Mouse (Mus musculus): ENCODE results near the gene Tent5b.
"Not testable (repeated sequence)": the region's sequence is repeated elsewhere in the genome, so short reads cannot be mapped to it uniquely, and the experiment has no call there.

Tent5b gene

DNA sequence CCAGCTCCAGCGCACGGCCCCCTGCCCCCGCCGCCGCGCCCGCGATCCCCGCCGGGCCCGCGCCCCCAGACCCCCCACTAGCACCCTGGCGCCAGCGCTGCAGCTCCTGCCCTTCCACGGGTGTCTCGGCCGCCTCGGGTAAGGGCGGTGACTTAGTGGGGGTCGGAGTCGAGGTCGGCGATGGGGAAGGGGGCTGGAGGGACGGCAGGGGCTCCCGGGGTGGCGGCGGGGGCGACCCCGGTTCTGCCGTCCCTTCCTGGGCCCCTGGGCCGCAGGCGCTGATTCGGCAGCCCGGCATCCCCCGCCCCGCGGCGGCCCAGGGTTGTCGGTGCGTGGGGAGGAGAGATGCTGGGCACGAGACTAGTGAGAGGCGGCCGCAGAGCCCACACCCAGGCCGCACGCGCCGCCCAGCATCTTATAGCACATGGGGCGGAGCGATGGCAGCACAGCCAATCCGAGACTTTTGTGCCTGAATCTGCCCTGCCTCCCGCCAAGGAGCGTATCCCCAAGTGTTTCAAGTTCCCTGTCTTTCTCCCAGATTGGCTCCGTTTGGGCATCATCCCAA lies 18.3 kb downstream of the Tent5b start, which contains the start of gene Trnp1:
Gene Trnp1 (minus strand): TSS at position 391 of the 565 bp plus-strand sequence.
- peak; percentile 75 for DNase-seq (ENCODE audit: low read depth, low spot score)

DNA sequence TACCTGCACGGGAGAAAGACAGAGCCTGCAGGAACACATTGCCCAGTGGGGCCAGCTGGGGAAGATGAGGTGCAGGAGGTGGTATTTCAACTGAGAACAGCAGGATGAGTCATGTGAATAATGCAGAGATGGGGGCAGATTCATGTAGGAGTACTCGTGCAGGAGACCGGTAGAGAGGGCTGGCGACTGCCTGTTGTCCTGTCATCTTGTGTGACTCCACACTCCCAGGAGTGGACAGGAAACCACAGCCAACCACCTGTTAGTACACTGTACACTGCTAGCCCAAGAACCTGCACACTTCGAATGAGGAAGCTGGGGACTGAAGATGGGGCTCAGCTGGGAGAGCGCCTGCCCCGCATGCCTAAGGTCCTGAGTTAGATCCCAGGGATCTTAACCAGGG lies 21.6 kb downstream of the Tent5b start:
- DNase-seq (ENCODE audit: low read depth, low spot score), result no peak

DNA sequence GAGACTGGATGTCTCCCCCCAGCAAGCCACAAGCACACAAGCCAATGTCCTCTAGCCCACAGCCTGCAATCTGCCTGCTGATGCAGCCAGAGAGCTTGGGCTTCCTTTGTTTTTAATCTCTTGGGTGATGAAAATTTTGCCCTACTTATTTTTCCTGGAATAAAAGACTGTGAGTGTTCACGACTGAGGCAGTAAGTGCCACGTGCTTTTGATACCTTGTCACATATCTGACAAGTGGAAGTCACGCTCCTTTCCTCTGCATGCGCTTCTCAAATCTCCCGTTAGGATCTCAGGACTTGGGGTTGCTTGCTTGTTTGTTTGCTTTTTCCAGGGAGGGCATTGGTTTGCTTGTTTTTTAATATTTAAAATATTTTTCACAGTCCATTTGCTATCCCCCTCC lies 24.4 kb downstream of the Tent5b start:
- no peak for DNase-seq (ENCODE audit: low read depth, low spot score)

DNA sequence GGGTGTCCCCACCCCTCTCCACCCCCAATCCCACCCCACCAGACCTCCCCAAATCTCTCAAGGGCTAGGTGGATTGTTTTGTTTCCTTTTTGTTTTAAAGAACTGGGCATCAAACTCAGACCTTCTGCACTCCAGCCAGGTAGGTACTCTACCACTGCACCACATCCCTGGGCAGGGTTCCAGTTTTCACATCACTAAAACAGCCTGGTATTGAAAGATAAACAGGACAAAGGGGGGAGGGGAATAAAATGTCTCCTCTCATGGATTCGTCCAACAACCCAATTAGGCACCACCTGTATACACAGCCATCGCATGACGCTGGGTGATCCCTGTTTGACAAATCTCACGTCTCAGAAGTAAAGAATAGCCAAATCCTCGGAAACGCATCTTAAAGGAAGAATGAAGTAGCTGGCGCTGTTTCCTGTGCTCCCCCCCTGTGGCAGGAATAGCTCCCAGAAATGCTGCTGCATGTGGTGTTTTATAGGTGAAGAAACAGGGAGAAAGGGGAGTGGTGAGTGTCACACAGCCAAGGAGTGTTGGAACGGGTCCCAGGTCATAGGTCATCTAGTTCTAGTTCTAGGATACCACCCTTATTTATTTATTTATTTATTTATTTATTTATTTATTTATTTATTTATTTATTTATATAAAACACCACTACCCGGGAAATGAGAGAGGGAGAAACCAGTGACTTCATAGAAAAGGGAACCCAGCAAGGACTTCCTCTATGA lies 25.0 kb downstream of the Tent5b start:
- DNase-seq (ENCODE audit: low read depth, low spot score), result no peak

GRCm38 (mm10) chr4:133506573-133506972 lies 26.6 kb downstream of the Tent5b start:
- DNase-seq (ENCODE audit: low read depth, low spot score), result no peak

GRCm38 (mm10) chr4:133508990-133509389 lies 29.1 kb downstream of the Tent5b start:
- no peak for DNase-seq (ENCODE audit: low read depth, low spot score)

DNA sequence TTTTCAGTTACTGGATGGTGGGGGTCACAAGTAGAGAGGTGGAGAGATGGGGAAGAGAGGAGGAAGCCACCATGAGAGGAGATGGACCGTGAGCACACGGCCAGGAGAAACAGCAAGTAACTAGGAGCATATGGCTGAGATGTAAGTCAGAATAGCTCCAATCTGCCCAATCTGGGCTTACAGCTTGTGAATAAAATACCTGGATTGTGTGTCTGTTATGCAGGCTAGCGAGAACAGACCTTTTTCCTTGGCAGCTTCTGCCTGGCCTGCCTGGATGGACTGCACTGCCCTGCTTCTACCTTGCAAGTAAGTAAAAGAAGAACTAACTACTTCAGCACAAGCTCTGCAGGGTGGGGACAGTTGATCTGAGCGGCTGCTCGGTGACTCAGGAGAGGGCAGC lies 31.1 kb downstream of the Tent5b start:
- DNase-seq (ENCODE audit: low read depth, low spot score), result no peak

DNA sequence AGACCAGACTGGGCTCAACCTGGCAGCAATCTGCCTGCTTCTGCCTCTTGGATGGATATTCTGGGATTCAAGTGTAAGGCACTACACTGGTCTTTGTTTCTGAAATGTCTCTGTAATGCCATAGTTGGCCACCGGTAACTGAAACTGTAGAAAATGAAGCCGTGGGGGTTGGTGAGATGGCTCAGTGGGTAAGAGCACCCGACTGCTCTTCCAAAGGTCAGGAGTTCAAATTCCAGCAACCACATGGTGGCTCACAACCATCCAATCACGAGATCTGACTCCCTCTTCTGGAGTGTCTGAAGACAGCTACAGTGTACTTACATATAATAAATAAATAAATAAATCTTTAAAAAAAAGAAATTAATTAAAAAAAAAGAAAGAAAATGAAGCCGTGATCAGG lies 32.6 kb downstream of the Tent5b start:
- DNase-seq (ENCODE audit: low read depth, low spot score), result not testable (repeated sequence)

DNA sequence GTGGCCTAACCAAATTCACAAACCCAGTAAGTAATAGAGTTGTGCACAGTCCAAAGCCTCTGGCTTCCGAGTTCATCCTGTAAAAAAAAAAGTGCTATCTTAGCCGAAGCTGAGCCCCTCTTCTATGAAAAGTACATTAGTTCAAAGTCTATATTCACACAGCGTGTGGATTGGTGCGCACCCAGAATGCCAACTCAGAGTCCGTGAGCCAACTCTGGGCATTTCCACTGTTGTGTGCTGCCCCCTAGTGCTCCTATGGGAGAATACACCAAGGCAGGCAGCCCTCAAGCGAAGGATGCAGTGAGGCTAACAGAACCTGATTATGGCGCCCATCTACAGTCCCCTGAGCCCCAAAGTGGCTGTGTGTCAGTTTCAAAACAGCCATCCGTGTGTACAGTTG lies 33.0 kb downstream of the Tent5b start:
- DNase-seq (ENCODE audit: low read depth, low spot score), result peak; percentile 52

- DNase-seq (ENCODE audit: low read depth, low spot score), result no peak
These were observed 38.9 kb downstream of the Tent5b start, which contains the start of gene Kdf1 for GRCm38 (mm10) chr4:133518601-133519368. Gene Kdf1, plus strand, starts transcription at chr4:133518963.

DNA sequence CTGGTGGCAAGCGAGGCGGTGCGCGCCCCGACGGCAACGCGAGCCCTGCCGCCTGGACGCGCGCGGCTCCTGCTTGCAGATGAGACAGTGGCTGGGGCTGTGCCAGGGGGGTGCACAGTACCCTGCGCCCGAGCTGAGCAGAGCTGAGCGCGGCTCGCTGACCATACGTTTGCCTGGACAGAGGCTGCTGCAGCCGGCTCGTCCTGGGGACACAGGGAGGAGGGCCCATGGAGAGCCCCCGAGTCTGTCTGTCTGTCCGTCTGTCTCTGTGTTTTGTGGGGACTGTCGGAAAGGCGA lies 39.4 kb downstream of the Tent5b start:
- no peak for DNase-seq (ENCODE audit: low read depth, low spot score)

DNA sequence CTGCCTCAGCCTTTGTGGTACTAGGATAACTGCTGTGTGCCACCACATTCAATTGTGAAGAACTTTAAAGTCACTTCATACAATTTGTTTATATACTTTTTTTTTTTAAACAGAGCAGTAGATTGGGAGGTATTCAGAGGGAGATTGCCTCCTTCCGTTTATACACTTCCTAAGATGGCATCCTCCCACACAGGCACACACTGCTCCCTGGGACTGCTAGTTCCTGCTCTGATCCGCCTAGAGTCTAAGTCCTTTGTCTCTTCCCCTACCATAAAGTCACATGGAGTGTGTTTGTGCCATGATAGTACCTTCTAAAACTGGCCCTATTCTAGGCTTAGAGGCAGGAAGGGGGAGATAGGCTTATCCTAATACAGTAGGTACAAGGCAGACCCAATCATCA lies 41.6 kb downstream of the Tent5b start:
- DNase-seq (ENCODE audit: low read depth, low spot score), result no peak

DNA sequence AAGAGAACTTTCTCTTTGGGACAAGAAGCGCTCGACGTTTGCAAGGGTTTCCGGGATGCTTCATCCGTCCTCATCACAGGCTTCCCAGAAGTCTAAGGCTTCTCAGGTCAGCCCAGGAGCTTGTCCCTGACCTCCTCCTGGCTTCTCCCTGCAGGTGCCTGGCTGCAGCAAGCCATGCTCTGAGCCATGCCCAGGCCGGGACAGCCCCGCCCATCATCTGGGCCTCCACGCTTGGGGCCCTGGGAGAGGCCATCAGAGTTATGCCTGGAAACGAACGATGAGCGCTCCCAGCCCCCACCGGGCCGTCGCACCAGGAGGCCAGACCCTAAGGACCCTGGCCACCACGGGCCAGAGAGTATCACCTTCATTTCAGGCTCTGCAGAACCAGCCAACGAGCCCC lies 47.9 kb downstream of the Tent5b start:
- no peak for DNase-seq (ENCODE audit: low read depth, low spot score)

DNA sequence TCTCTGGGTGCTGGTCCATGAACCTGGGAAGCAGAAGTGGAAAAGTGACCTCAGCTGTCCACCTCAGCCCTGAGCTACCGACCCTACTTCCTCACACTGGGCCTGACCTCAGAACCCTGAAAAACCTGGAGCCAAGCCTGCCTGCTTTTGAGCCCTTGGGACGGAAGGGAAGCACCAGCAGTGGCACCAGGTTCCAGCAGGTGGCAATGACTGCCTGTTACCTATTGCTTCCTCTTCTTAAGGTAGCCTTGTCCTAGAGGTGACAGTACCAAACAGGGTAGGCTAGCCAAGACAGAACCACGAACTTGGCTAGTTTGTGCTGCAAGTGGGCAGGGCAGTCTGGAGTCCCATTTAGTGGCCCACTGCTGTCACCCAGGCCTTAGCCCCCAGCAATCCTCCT lies 52.8 kb downstream of the Tent5b start:
- DNase-seq (ENCODE audit: low read depth, low spot score), result no peak

DNA sequence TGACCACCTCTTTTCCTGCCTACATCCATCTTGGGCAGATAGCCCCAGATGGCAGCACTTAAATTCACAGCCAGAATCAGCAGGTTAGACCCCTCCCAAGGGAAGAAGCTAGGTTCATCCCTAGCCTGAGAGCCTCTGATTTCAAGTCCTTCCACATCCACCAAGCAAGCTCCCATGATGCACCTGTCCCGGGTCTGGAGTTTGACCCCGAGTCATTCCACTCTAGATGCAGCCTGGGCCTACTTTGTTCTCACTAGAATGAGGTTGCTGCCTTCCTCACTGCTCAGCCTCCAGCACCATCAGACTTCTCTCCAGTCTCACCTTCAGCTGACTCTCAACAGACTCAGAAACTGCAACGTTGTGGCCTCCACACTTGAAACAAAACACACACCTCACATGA lies 56.1 kb downstream of the Tent5b start:
- no peak for DNase-seq (ENCODE audit: low read depth, low spot score)

- DNase-seq (ENCODE audit: low read depth, low spot score), result no peak
These were observed 56.7 kb downstream of the Tent5b start for GRCm38 (mm10) chr4:133536652-133537051.
